Comparison of ENCODE assay signal across 26 mouse cellular contexts in the genomic region with DNA sequence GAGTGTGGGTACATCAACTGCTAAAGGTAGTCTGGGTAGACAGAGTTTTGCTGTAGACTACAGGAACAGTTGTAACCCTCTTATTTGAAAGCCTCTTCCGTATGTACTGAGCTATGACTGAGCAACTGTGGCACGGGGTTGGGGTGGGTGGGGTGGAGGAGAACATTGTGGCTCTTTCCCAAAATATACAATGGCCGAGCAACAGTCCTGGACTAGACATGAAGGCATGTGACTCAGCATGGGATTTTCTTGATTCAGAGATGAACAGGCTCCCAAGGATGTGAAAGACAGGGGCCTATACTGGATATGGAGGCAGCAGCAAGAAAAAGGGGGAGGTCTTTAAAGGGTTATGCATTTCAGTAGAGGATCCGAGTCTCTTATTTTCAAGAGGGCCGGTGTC. TPM values are rescaled to one million over a fixed set of nuclear protein-coding genes. Genes with fewer than 3 reads are reported as not detected.
A peak's percentile ranks its signal among the peaks of the same experiment; 100 is the strongest.
DNase-seq lines count a peak whose midpoint lies in the region; ATAC-seq and TF ChIP-seq lines count a peak whose summit lies in the region.
"Had no signal": no experiment of that assay in that cellular context is flagged by ENCODE, and none has a peak within 500 bp of the region (broad histone marks: within the 10 kb centered on the region; RNA-seq: fewer than 3 reads in every experiment).

No protein-coding gene starts in this region.

- H3K9ac ChIP-seq in intestine, postnatal 0 days (ENCODE audit: low read depth, low read length) = no peak overlapping the region
- no peak overlapping the region for H3K9ac ChIP-seq in hindbrain, embryonic 12.5 days
- H3K9ac ChIP-seq: embryonic facial prominence, embryonic 13.5 days; embryonic facial prominence, embryonic 15.5 days; forebrain, embryonic 12.5 days had no signal

- 80% methylated on average over 5 of the region's 5 CpGs for WGBS in intestine, postnatal 0 days
- WGBS in hindbrain, embryonic 12.5 days = 86% methylated on average over 5 of the region's 5 CpGs

- DNase-seq in 3T3-L1 (ENCODE audit: low read depth, low spot score) (peak; percentile 54), NIH3T3 (ENCODE audit: low read depth) (peak; percentile 71)
- peak; percentile 27 for DNase-seq in fibroblast of lung, adult 2 months (ENCODE audit: low read depth)
- DNase-seq in cerebellum, adult 9-10 months = no peak
- DNase-seq in adrenal gland, postnatal 36 days = no peak
- DNase-seq: adrenal gland, adult 2 months; adrenal gland, postnatal 10 days; adrenal gland, postnatal 25 days; cerebellum, adult 11-12 months; cerebellum, adult 2 months; cerebellum, adult 9-11 months; cerebellum, postnatal 14 days; cerebellum, postnatal 36 days; embryo, embryonic 11 days had no signal

- no peak overlapping the region for H3K27ac ChIP-seq in intestine, postnatal 0 days (ENCODE audit: low read depth, low read length)
- H3K27ac ChIP-seq in hindbrain, embryonic 12.5 days = no peak overlapping the region
- H3K27ac ChIP-seq: embryonic facial prominence, embryonic 13.5 days; embryonic facial prominence, embryonic 15.5 days; forebrain, embryonic 10.5 days; forebrain, embryonic 12.5 days had no signal

- no peak overlapping the region for H3K4me2 ChIP-seq in intestine, postnatal 0 days (replicated peaks; ENCODE audit: low read depth)
- H3K4me2 ChIP-seq in hindbrain, embryonic 12.5 days (replicated peaks) = no peak overlapping the region
- H3K4me2 ChIP-seq: embryonic facial prominence, embryonic 13.5 days; embryonic facial prominence, embryonic 15.5 days; forebrain, embryonic 12.5 days had no signal

- no peak for ATAC-seq in intestine, postnatal 0 days
- ATAC-seq in hindbrain, embryonic 12.5 days (ENCODE audit: low FRiP score) = no peak
- ATAC-seq: forebrain, embryonic 14.5 days; forebrain, embryonic 16.5 days had no signal

- no peak for TF ChIP-seq CTCF in intestine, postnatal 0 days (IDR thresholded peaks at IDR 0.05; ENCODE audit: low read depth)

- H3K9me3 ChIP-seq in intestine, postnatal 0 days (ENCODE audit: control insufficient read depth) = no peaks in the 10 kb centered on the region
- no peaks in the 10 kb centered on the region for H3K9me3 ChIP-seq in hindbrain, embryonic 12.5 days (replicated peaks)
- H3K9me3 ChIP-seq: embryonic facial prominence, embryonic 13.5 days; embryonic facial prominence, embryonic 15.5 days; forebrain, embryonic 10.5 days; forebrain, embryonic 12.5 days; G1E had no signal

- H3K4me3 ChIP-seq in intestine, postnatal 0 days (ENCODE audit: low read depth, low read length) = no peak overlapping the region
- H3K4me3 ChIP-seq in hindbrain, embryonic 12.5 days = no peak overlapping the region
- H3K4me3 ChIP-seq: embryonic facial prominence, embryonic 13.5 days; embryonic facial prominence, embryonic 15.5 days; forebrain, embryonic 10.5 days; forebrain, embryonic 12.5 days had no signal

- no peaks in the 10 kb centered on the region for H3K27me3 ChIP-seq in intestine, postnatal 0 days (replicated peaks; ENCODE audit: control insufficient read depth, insufficient read depth, low read length)
- H3K27me3 ChIP-seq in hindbrain, embryonic 12.5 days = no peaks in the 10 kb centered on the region
- H3K27me3 ChIP-seq: embryonic facial prominence, embryonic 13.5 days; embryonic facial prominence, embryonic 15.5 days; forebrain, embryonic 12.5 days had no signal

- no peaks in the 10 kb centered on the region for H3K4me1 ChIP-seq in intestine, postnatal 0 days (replicated peaks; ENCODE audit: control insufficient read depth, insufficient read depth, low read length)
- no peaks in the 10 kb centered on the region for H3K4me1 ChIP-seq in hindbrain, embryonic 12.5 days
- H3K4me1 ChIP-seq: embryonic facial prominence, embryonic 13.5 days; embryonic facial prominence, embryonic 15.5 days; forebrain, embryonic 10.5 days; forebrain, embryonic 12.5 days had no signal

- H3K36me3 ChIP-seq in intestine, postnatal 0 days (ENCODE audit: control insufficient read depth, insufficient read depth) = no peaks in the 10 kb centered on the region
- H3K36me3 ChIP-seq in hindbrain, embryonic 12.5 days = no peaks in the 10 kb centered on the region
- H3K36me3 ChIP-seq: embryonic facial prominence, embryonic 13.5 days; embryonic facial prominence, embryonic 15.5 days; forebrain, embryonic 10.5 days; forebrain, embryonic 12.5 days; G1E had no signal

RNA-seq across cellular contexts. Expression of a gene that starts 6.4 kb away (rescaled TPM):
- polyA plus RNA-seq in intestine, postnatal 0 days (2015; fragmentation: Nextera tagmentation; extraction: Ambion mirVana) = not detected in 2 replicates
- total RNA-seq in adrenal gland, postnatal 36 days (2021) = under 1 TPM in 1 of 2 experiments, not detected in 1; 0.13 TPM
- polyA plus RNA-seq in hindbrain, embryonic 12.5 days (2016; fragmentation: Nextera tagmentation; extraction: Ambion mirVana) = not detected in 2 replicates
- total RNA-seq: adrenal gland, adult 2 months; adrenal gland, postnatal 10 days; common myeloid progenitor, adult 5-6 weeks had no signal
- polyA plus RNA-seq: adrenal gland, adult 2 months; C2C12; embryonic facial prominence, embryonic 11.5 days; embryonic facial prominence, embryonic 13.5 days; embryonic facial prominence, embryonic 15.5 days; forebrain, embryonic 10.5 days; forebrain, embryonic 12.5 days; G1E had no signal

RNA-seq across cellular contexts. Expression of a gene that starts 57.5 kb away (rescaled TPM):
- polyA plus RNA-seq in intestine, postnatal 0 days (2015; fragmentation: Nextera tagmentation; extraction: Ambion mirVana) = 39.0 and 40.1 TPM in 2 replicates
- total RNA-seq in adrenal gland, postnatal 36 days (2021) = 100 to 1,000 TPM; 115 to 126 TPM
- polyA plus RNA-seq in hindbrain, embryonic 12.5 days (2016; fragmentation: Nextera tagmentation; extraction: Ambion mirVana) = 82.3 and 90.5 TPM in 2 replicates

RNA-seq across cellular contexts. Expression of a gene that starts 57.8 kb away (rescaled TPM):
- polyA plus RNA-seq in intestine, postnatal 0 days (2015; fragmentation: Nextera tagmentation; extraction: Ambion mirVana) = 2.1 and 2.7 TPM in 2 replicates
- total RNA-seq in adrenal gland, postnatal 36 days (2021) = 1 to 10 TPM; 1.4 to 1.7 TPM
- polyA plus RNA-seq in hindbrain, embryonic 12.5 days (2016; fragmentation: Nextera tagmentation; extraction: Ambion mirVana) = 8.1 and 8.3 TPM in 2 replicates
- polyA plus RNA-seq: adrenal gland, adult 2 months had no signal

Comparison
In these comparisons a context has a peak if more than half of its experiments do, and no peak if none do; other contexts are left out.
1. DNase-seq: peak in 3T3-L1 (single experiment), NIH3T3 (single experiment) and fibroblast of lung, adult 2 months (single experiment); none in cerebellum, adult 9-10 months (single experiment) and adrenal gland, postnatal 36 days (0 of 2).